Mouse (Mus musculus) intestine, postnatal 0 days (tissue): ENCODE data around the gene Alx3. TPM values are rescaled to one million over a fixed set of nuclear protein-coding genes. Genes with fewer than 3 reads are reported as not detected.

Experiments
- ATAC-seq: fragments of 200-750 bp; cut with Nextera tagmentation; 2 replicates; pipeline ENCODE4 v1.8.0; 2017; ENCODE audit warnings: mild to moderate bottlenecking, moderate TSS enrichment, moderate library complexity
- H3K27ac ChIP-seq: fragments of 300-500 bp; sonication (generic); 2 replicates; pipeline ENCODE4 v1.5.1; 2014; ENCODE audit warnings: mild to moderate bottlenecking, low read depth, low read length, moderate library complexity
- H3K27me3 ChIP-seq: fragments of 300-500 bp; sonication (generic); replicated peaks from 2 replicates; pipeline ENCODE4 v1.6.1; 2014; ENCODE audit warnings: low read length, mixed read lengths; ENCODE audit not compliant: control insufficient read depth, insufficient read depth
- H3K36me3 ChIP-seq: fragments of 300-500 bp; sonication (generic); 2 replicates; pipeline ENCODE4 v1.6.1; 2014; ENCODE audit warnings: mild to moderate bottlenecking, moderate library complexity; ENCODE audit not compliant: control insufficient read depth, insufficient read depth
- H3K4me1 ChIP-seq: fragments of 300-500 bp; sonication (generic); replicated peaks from 2 replicates; pipeline ENCODE4 v1.6.1; 2014; ENCODE audit warnings: antibody characterized with exemption, low read length, mixed read lengths; ENCODE audit not compliant: control insufficient read depth, insufficient read depth
- H3K4me2 ChIP-seq: fragments of 300-500 bp; sonication (generic); replicated peaks from 2 replicates; pipeline ENCODE4 v1.6.1; 2014; ENCODE audit warnings: low read depth, mild to moderate bottlenecking, moderate library complexity
- H3K4me3 ChIP-seq: fragments of 300-500 bp; sonication (generic); 2 replicates; pipeline ENCODE4 v1.5.1; 2014; ENCODE audit warnings: low read depth, low read length
- H3K9ac ChIP-seq: fragments of 300-500 bp; sonication (generic); 2 replicates; pipeline ENCODE4 v1.6.1; 2014; ENCODE audit warnings: mild to moderate bottlenecking, low read depth, low read length
- H3K9me3 ChIP-seq: fragments of 300-500 bp; sonication (generic); 2 replicates; pipeline ENCODE4 v1.6.1; 2016; ENCODE audit warnings: mixed run types; ENCODE audit not compliant: control insufficient read depth
- CTCF ChIP-seq: sonication (generic); IDR thresholded peaks from 2 replicates; pipeline ENCODE4 v1.5.1; 2016; ENCODE audit warnings: low read depth, mild to moderate bottlenecking, control low read depth, antibody characterized with exemption, moderate library complexity
- WGBS: fragments of 180-500 bp; shearing (Covaris S2); extraction: QIAGEN DNeasy Blood & Tissue Kit; methylation state at CpG from one replicate; pipeline ENCODE4 v1.1.7; 2014; 5-methylcytosine and 5-hydroxymethylcytosine counted together
- polyA plus RNA-seq: library from polyadenylated mRNA; unstranded; fragments of >200 nt; fragmentation: Nextera tagmentation; extraction: Ambion mirVana; gene quantifications from 2 replicates; pipeline ENCODE4 v1.2.1, GENCODE M21; 2015

The Alx3 gene
- polyA plus RNA-seq, 1 experiment from 2014 or later: not detected

DNA sequence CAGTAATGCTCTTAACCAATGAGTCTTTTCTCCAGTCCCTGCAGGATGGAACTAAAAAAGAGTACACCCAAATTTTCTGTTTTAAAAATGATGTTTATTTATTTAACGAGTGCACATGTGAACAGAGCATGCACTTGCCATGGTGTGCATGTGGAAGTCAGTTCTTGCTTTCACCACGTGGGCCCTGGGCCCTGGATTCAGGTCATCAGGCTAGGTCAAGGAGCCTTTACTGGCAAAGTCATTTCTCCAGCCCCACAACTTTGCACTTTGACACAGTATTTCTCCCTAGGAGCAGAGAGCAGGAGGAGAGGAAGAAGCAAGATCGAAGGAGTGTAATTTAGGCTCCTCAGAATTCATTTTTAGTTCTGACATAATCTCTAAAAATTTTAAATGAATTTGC, 60.0 kb downstream of the Alx3 start:
- H3K27me3 ChIP-seq: no peaks in the 10 kb centered on the region
- ATAC-seq: no peak
- H3K4me1 ChIP-seq: no peaks in the 10 kb centered on the region
- H3K27ac ChIP-seq: no peak overlapping the region
- H3K4me3 ChIP-seq: no peak overlapping the region
- no peak overlapping the region for H3K4me2 ChIP-seq
- no peak overlapping the region for H3K9ac ChIP-seq
- H3K9me3 ChIP-seq: no peaks in the 10 kb centered on the region
- no peaks in the 10 kb centered on the region for H3K36me3 ChIP-seq
- TF ChIP-seq CTCF: no peak
- 68% methylated on average over 3 of the region's 3 CpGs for WGBS

Other genes starting within 250 kb of the Alx3 start
- gene Kcnc4, start 135.5 kb upstream of the Alx3 start, polyA plus RNA-seq: 0.07 TPM in 2 replicates
- 1.7 and 2.2 TPM in 2 replicates for gene Slc6a17, start 77.0 kb upstream of the Alx3 start, polyA plus RNA-seq
- not detected in 2 replicates for gene Ubl4b, start 40.0 kb upstream of the Alx3 start, polyA plus RNA-seq
- gene Gm10961, start 36.3 kb downstream of the Alx3 start, polyA plus RNA-seq: not detected in 2 replicates
- 17.8 and 18.0 TPM in 2 replicates for gene Strip1, start 36.7 kb downstream of the Alx3 start, polyA plus RNA-seq
- gene Ahcyl1, start 101.5 kb downstream of the Alx3 start, polyA plus RNA-seq: 37.8 and 39.0 TPM in 2 replicates
- 8.6 and 9.2 TPM in 2 replicates for gene Csf1, start 165.4 kb downstream of the Alx3 start, polyA plus RNA-seq